In the genomic region with DNA sequence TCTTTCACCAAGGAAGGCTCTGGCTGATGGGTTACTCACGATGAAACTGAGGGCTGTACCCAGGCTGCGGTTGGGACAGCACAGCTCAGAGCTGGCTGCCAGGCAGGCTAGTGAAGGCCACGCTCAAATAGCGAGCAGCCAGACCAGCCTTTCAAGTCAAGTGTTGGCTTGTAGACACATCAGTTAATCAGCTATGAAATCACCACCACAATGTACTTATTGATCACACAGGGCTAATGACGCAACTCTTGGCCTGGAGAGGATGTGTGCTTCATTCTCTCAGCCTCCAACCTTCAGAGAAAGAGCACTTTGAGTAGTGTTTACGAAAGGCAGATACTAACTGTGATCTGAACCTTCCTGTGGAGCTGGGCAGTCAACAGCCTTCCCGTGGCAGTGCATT, we compare ENCODE assay signal across 13 mouse cellular contexts.
DNase-seq lines count a peak whose midpoint lies in the region; ATAC-seq and TF ChIP-seq lines count a peak whose summit lies in the region.
"Had no signal": no experiment of that assay in that cellular context is flagged by ENCODE, and none has a peak within 500 bp of the region (broad histone marks: within the 10 kb centered on the region; RNA-seq: fewer than 3 reads in every experiment).

No protein-coding gene starts in this region.

- no peak overlapping the region for H3K4me3 ChIP-seq in heart, embryonic 12.5 days
- no peak overlapping the region for H3K4me3 ChIP-seq in liver, adult 2 months (ENCODE audit: insufficient read depth, low read depth, low read length)
- no peak overlapping the region for H3K4me3 ChIP-seq in liver, embryonic 11.5 days (ENCODE audit: low read depth, low read length)
- H3K4me3 ChIP-seq in liver, postnatal 0 days (ENCODE audit: low read depth, low read length): no peak overlapping the region
- no peak overlapping the region for H3K4me3 ChIP-seq in intestine, embryonic 15.5 days (replicated peaks)
- H3K4me3 ChIP-seq: embryonic facial prominence, embryonic 10.5 days; limb, embryonic 10.5 days had no signal

- no peak overlapping the region for H3K4me2 ChIP-seq in heart, embryonic 12.5 days
- H3K4me2 ChIP-seq in liver, embryonic 11.5 days: no peak overlapping the region
- H3K4me2 ChIP-seq in liver, postnatal 0 days (ENCODE audit: low read depth, low read length): no peak overlapping the region
- H3K4me2 ChIP-seq in intestine, embryonic 15.5 days (replicated peaks): no peak overlapping the region

- H3K9ac ChIP-seq in heart, embryonic 12.5 days: no peak overlapping the region
- H3K9ac ChIP-seq in liver, adult 2 months (ENCODE audit: low read depth, low read length): no peak overlapping the region
- H3K9ac ChIP-seq in liver, embryonic 11.5 days (ENCODE audit: low read depth, low read length): no peak overlapping the region
- H3K9ac ChIP-seq in liver, postnatal 0 days (replicated peaks): no peak overlapping the region
- H3K9ac ChIP-seq in intestine, embryonic 15.5 days: no peak overlapping the region

- no peaks in the 10 kb centered on the region for H3K36me3 ChIP-seq in heart, embryonic 12.5 days
- no peaks in the 10 kb centered on the region for H3K36me3 ChIP-seq in liver, adult 2 months (ENCODE audit: control insufficient read depth, insufficient read depth, low read length)
- no peaks in the 10 kb centered on the region for H3K36me3 ChIP-seq in liver, embryonic 11.5 days (ENCODE audit: control insufficient read depth, insufficient read depth, low read length)
- H3K36me3 ChIP-seq in liver, postnatal 0 days (replicated peaks; ENCODE audit: insufficient read depth, low read length): no peaks in the 10 kb centered on the region
- no peaks in the 10 kb centered on the region for H3K36me3 ChIP-seq in intestine, embryonic 15.5 days
- H3K36me3 ChIP-seq: embryonic facial prominence, embryonic 10.5 days; limb, embryonic 10.5 days had no signal

- no peak for TF ChIP-seq CTCF in liver, adult 2 months (IDR thresholded peaks at IDR 0.05; ENCODE audit: low read depth, low read length)
- no peak for TF ChIP-seq CTCF in liver, postnatal 0 days (IDR thresholded peaks at IDR 0.05; ENCODE audit: low read depth)

- H3K27ac ChIP-seq in heart, embryonic 12.5 days (ENCODE audit: poor library complexity, severe bottlenecking): peak overlapping the region; percentile 10; the same call in 1 of the 2 replicates
- no peak overlapping the region for H3K27ac ChIP-seq in liver, adult 2 months (replicated peaks; ENCODE audit: insufficient read depth, low read depth, low read length)
- H3K27ac ChIP-seq in liver, embryonic 11.5 days (ENCODE audit: low read depth, low read length): no peak overlapping the region
- no peak overlapping the region for H3K27ac ChIP-seq in liver, postnatal 0 days (ENCODE audit: low read depth)
- H3K27ac ChIP-seq in intestine, embryonic 15.5 days: no peak overlapping the region
- H3K27ac ChIP-seq: embryonic facial prominence, embryonic 10.5 days; limb, embryonic 10.5 days had no signal

- no peaks in the 10 kb centered on the region for H3K79me2 ChIP-seq in liver, adult 2 months (ENCODE audit: control insufficient read depth, insufficient read depth, low read length)

- no peak for TF ChIP-seq POLR2A in liver, adult 2 months (IDR thresholded peaks at IDR 0.05; ENCODE audit: extremely low read depth, insufficient read depth, low read length)

- TF ChIP-seq EP300 in liver, postnatal 0 days (IDR thresholded peaks at IDR 0.05; ENCODE audit: low read depth): peak; percentile 53; the same call in 1 of the 2 replicates

- 31% methylated on average over 7 of the region's 7 CpGs for WGBS in heart, embryonic 12.5 days
- WGBS in liver, adult 2 months: 24% methylated on average over 7 of the region's 7 CpGs
- WGBS in liver, embryonic 11.5 days: 56% methylated on average over 7 of the region's 7 CpGs
- WGBS in liver, postnatal 0 days (ENCODE audit: insufficient replicate concordance): 47% methylated on average over 7 of the region's 7 CpGs
- 52% methylated on average over 7 of the region's 7 CpGs for WGBS in intestine, embryonic 15.5 days

- H3K27me3 ChIP-seq in heart, embryonic 12.5 days (replicated peaks): no peaks in the 10 kb centered on the region; the same call in 1 of the 2 replicates
- H3K27me3 ChIP-seq in liver, adult 2 months (ENCODE audit: control insufficient read depth, insufficient read depth, low read length): no peaks in the 10 kb centered on the region
- no peaks in the 10 kb centered on the region for H3K27me3 ChIP-seq in liver, embryonic 11.5 days (replicated peaks; ENCODE audit: control insufficient read depth, insufficient read depth, low read length)
- H3K27me3 ChIP-seq in liver, postnatal 0 days (ENCODE audit: insufficient read depth, low read length): no peaks in the 10 kb centered on the region
- no peaks in the 10 kb centered on the region for H3K27me3 ChIP-seq in intestine, embryonic 15.5 days (replicated peaks)
- H3K27me3 ChIP-seq: Patski had no signal

- H3K9me3 ChIP-seq in heart, embryonic 12.5 days (replicated peaks): no peaks in the 10 kb centered on the region
- no peaks in the 10 kb centered on the region for H3K9me3 ChIP-seq in liver, embryonic 11.5 days (ENCODE audit: control insufficient read depth, low read length)
- H3K9me3 ChIP-seq in liver, postnatal 0 days (ENCODE audit: low read length): no peaks in the 10 kb centered on the region
- H3K9me3 ChIP-seq in intestine, embryonic 15.5 days: no peaks in the 10 kb centered on the region
- H3K9me3 ChIP-seq: embryonic facial prominence, embryonic 10.5 days; limb, embryonic 10.5 days had no signal

- H3K4me1 ChIP-seq in heart, embryonic 12.5 days (replicated peaks): peaks cover 27% of the 10 kb centered on the region
- H3K4me1 ChIP-seq in liver, adult 2 months (ENCODE audit: control insufficient read depth, insufficient read depth, low read length): no peaks in the 10 kb centered on the region; the same call in 1 of the 2 replicates
- no peaks in the 10 kb centered on the region; the same call in 1 of the 2 replicates for H3K4me1 ChIP-seq in liver, embryonic 11.5 days (replicated peaks; ENCODE audit: control insufficient read depth, insufficient read depth, low read length)
- H3K4me1 ChIP-seq in liver, postnatal 0 days (ENCODE audit: insufficient read depth): no peaks in the 10 kb centered on the region
- no peaks in the 10 kb centered on the region for H3K4me1 ChIP-seq in intestine, embryonic 15.5 days (replicated peaks)

- DNase-seq in heart, adult 11 months: no peak
- peak; percentile 95 for DNase-seq in liver, adult 2 months (ENCODE audit: extremely low read depth, low read depth, low spot score)
- DNase-seq in liver, embryonic 11.5 days (ENCODE audit: low spot score): no peak
- peak; percentile 29 for DNase-seq in adrenal gland, postnatal 10 days
- peak; percentile 37 for DNase-seq in liver, postnatal 0 days
- DNase-seq: cerebellum, adult 8-10 months; kidney, postnatal 36 days; retina, postnatal 1 day had no signal

- no peak for ATAC-seq in heart, embryonic 12.5 days (ENCODE audit: insufficient number of reproducible peaks, low FRiP score)
- ATAC-seq in liver, embryonic 11.5 days (replicated peaks; ENCODE audit: low FRiP score): no peak
- peak; percentile 77 for ATAC-seq in liver, postnatal 0 days
- ATAC-seq in intestine, embryonic 15.5 days: no peak
- ATAC-seq: Patski had no signal

Comparison
In these comparisons a context has a peak if more than half of its experiments do, and no peak if none do; other contexts are left out.
1. DNase-seq: peak in liver, adult 2 months (single experiment), adrenal gland, postnatal 10 days (single experiment) and liver, postnatal 0 days (single experiment); none in heart, adult 11 months (single experiment) and liver, embryonic 11.5 days (single experiment).